Mouse (Mus musculus) monocyte, adult 2 months (primary cell): Measurements from ENCODE around the gene Nos1.
A peak's percentile ranks its signal among the peaks of the same experiment; 100 is the strongest.

Source experiments
- DNase-seq, 2 experiments: peaks; one replicate each; pipeline ENCODE4 v3.0.0; 2022; ENCODE audit warnings: low spot score in 2 of 2, low read depth in 1 of 2

Gene Nos1

DNA sequence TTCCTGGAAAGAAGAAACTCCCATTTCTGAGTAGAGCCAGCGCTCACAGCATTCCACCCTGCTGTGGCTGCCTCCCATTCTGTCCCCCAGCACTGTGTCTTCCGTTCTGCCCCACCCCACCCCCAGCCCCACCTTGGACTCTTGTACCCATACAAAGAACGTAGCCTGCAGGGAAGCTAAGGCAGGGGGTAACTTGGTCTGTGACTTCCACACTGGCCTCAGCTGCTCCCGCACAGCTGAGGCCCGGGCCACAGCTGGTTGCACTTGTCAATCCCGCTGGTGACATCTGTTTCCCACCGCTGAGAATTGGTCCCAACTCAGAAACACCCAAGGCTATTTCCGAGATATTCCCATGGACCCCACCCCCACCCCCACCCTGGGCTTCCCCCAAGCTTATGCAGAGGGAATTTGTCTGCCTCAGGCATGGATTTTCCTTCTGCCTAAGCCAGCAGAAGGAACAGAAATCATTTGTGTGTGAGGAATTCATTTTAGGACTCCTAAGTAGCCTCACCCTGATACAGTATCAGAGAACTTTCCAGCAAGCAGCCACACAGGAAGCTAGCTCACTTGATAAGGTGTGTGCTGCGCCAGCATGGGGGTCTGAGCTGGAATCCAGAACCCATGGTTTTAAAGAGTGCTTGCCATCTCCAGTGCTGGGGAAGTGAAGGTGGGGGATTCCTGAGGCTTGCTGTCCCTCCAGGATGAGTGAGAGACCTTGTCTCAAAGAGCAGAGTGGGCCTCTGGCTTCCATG lies 117.4 kb downstream of the Nos1 start:
- no peak for DNase-seq

DNA sequence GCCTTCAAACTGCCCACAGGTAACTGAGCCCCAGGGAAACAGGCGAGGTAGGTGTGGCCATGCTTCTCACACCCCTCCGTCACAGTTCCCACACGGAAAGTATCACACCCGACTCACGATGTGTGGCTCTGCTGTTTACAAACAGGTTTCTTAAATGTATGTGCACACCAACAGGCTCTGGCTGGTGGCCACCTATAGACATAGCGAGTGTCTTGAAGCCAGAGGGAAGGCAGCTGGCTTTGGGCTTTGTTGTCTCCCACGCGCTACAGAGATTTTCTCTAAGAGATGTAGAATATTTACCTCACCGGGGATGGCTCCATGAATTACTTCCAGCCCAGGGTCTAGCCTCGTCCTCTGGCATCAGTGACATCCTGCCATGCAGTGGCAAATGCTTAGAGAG lies 118.5 kb downstream of the Nos1 start:
- no peak for DNase-seq

DNA sequence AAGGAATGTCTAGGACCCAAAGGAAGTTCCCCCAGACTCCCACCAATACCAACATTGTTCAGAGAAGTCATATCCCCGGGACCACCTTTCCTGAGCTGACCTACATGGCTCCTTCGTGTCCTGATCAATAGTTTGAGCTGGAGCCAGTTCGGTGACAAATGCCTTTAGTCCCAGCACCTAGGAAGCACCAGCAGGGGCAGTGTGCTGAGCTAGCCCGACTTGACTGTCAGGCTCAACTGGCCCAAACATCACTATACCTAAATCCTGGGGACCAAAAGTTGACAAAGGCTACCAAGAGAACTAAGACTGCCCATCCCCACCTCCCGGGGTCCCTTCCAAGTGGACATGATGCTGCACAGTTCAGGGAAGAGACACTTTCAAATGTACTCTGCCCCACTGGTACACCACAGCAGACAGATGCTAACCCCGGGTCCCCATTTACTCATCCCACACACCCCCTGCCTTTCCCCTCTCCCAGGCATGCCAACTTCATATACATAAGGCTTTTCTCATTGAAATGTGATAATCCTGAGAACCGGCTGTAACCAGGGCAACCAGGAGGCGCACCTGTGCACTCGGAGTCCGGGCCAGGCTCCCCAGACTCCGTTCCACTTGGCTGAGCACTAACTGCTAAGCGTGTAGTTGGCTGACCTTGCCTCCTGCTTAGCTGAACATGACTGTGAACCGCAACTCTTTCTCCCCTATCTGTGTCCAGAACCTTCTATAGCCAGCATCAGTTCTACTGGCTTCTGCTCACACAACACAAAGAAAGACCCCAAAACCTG lies 120.3 kb downstream of the Nos1 start:
- DNase-seq: no peak

DNA sequence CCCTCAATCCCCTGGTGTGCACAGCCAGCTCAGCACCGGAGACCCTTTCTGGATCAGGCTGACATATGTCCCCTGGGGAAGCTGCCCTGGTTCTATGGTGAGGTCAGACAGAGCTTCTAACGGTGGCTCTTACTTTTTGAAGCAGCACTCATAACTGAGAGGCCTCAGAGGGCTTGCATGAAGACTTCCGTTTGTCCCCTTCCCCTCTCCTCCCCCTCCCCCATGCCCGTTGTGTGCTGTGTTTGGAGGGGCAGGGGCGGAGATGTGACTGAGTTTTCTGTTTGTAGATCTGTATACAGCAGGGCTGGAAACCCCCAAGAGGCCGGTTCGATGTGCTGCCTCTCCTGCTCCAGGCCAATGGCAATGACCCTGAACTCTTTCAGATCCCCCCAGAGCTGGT lies 122.7 kb downstream of the Nos1 start:
- DNase-seq: no peak

DNA sequence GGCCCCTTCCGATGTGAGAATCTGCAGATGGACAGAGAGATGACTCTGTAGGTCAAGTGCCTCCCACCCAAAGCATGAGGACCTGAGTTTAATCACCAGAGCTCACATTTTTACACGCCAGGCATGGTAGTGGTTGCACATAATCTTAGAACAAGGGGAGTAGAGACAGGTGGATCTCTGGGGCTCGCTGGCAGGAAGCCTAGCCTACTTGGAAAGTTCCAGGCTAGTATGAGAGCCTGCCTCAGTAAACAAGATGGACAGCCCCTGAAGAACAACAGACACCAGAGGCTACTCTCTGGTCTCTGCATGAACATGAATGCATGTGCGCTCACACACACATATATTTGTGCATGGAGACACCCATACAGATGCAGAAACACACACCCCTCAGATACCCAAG lies 124.9 kb downstream of the Nos1 start:
- DNase-seq: no peak

DNA sequence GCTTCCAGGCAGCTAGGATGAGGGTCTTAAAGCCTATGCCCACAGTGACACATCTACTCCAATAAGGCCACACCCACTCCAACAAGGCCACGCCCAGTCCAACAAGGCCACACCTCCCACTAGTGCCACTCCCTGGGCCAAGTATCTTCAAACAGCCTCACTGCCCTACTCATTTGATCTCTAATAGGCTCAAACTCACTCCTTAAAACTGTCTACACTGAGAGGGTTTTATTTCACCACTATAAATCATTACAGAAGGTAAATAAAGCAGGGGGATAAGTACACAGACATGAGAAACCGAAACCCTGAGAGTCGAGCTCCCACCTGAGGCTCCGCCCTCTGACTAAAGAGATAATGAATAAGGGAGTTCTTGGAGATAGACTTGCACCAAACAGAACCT lies 128.7 kb downstream of the Nos1 start:
- DNase-seq: no peak

DNA sequence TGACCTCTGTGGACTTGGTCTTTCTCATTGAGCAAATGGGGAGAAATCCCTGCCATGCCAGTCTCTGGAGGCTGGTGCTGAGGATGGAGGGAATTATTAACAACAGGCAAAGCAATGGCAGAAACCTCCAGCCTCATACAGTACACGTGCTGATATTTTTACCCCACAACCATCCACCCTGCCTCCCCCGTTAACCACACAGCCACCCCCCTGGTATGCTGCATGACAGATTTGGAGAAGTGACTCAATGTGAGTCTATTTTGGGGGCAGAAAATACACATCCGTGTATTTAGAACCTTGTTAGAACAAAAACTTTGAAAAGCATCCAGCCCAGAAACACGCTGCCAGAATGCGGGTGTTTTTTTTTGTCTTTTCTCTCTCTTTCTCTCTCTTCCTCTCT lies 135.5 kb downstream of the Nos1 start:
- DNase-seq: no peak

DNA sequence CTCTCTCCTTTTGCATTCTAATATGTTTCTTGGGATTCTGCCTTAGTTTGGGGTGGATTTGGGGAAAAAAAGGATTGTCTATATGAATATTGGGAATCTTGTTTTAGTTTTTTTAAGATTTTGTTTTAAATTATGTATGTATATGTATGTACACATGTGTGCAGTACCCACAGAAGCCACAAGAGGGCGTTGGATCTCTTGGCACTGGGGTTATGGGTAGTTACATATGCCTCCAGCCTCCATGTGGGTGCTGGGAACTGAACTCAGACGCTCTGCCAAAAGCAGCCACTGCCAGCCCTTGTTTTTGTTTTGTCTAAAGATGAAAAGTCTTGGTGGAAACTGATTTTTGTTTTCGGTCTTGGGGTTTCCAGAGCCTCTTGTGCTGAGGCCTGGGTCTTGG lies 136.1 kb downstream of the Nos1 start:
- no peak for DNase-seq

DNA sequence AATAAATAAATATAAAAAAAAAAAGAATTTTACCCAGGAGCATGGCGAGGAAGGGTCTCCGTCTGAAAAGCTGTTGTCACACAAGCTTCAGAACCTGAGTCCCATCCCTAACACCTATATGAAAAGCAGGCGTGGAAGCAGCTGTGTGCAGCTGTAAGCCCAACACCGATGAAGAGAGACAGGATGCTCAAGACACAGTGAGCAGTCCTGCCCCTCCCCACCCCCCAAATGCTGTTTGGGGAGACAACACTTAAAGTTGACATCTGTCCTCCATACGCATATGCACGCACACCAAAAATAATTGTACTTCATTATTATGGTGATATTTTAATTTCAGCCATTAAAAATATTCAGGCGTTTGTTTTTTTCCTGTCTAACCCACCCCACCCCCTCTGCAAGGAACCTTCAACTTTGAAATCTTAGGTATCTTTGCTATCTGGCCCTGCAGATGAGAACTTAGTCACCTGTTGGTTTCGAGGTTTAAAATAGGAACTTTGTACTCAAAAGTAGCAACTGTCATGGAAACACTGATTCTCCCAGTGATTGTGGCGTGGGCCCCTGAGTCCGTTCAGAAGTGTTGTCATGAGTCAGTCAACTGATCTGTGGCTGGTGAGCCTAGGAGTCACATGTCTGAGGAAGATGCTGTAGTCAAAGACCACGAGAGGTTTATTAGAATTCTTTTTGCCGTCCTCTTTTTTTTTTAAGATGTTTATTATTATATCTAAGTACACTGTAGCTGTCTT lies 141.1 kb downstream of the Nos1 start:
- DNase-seq: no peak

DNA sequence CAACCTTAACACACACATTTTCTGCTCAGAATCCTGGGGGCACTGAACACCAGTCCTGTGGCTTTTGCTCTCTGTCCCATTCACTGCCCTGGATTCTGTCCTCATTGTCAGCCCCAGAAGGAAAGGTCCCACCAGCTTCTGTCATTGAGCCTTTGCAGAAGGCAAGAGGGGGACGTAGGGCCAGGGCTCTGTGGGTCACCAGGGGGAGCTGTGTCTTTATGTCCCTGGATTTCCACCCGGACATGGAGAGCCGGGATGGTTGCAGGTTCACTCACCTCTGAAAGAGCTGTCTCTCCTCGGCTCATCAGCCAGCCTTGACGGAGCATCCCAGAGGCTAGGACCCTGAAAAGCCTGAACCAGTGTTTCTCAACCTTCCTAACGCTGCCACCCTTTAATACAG lies 142.9 kb downstream of the Nos1 start:
- DNase-seq: no peak

DNA sequence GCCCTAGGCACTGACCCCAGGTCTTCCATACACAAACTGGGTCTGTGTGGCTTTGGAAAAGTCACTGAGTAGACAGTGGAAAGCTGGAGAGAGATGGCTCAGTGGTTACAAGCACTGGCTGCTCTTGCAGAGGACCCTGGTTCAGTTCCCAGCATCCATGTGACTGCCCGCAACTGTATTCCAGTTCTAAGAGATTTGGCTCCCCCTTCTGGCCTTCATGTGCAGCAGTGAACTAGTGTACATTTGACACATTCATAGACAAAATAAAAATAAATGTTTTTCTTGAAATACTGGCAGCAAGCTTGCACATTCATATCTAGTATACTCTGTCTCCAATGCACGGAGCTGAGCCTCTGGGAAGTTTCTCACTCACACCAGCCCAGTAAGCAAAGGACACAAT lies 147.7 kb downstream of the Nos1 start:
- no peak for DNase-seq

DNA sequence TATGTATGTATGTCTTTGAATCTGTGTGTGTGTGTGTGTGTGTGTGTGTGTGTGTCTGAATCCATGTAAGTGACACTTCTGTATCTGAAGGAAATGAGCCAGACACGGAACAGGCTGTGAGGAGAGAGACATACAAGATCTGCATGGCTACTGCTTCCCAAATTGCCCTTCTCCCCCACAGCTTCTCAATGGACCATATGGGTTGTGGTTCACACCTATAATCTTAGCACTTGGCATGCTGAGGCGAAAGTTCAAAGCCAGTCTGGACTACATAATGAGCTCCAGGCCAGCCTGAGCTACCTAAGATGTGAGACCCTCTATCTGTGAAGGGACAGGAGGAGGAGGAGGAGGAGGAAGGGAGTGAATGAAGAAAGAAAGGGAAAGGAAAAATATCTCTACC lies 151.4 kb downstream of the Nos1 start:
- no peak for DNase-seq

DNA sequence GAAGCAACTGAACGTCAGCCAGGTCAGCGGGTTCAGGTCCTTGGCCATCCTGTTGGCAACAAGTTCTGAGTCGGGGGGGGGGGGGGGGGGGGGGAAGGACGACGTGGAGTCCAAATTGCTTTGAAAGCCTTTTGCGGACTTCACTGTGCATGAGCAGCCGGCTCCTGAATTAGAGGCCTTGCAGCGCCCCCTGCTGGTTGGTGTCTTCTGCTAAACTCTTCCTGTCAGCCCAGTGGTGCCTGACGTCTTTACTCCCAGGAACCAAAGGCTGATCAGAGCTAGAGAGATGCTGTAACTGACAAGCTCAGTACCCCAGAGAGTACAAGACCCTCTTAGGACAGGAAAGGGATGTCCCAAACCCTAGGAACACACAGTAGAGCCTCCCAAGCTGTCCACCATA lies 152.0 kb downstream of the Nos1 start:
- DNase-seq: peak in 1 of 2 experiments; percentile 22

DNA sequence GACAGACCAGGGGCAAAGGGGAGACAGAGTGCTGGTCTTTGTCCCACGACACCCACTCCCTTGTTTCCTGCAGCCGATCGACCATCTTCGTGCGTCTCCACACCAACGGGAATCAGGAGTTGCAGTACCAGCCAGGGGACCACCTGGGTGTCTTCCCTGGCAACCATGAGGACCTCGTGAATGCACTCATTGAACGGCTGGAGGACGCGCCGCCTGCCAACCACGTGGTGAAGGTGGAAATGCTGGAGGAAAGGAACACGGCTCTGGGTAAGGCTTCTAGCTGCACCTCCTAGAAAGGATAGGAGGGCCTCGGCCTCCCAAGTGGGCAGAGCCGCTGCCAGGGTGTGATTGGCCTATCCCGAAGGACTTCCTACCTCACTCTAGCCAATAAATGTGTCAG lies 155.5 kb downstream of the Nos1 start:
- no peak for DNase-seq

DNA sequence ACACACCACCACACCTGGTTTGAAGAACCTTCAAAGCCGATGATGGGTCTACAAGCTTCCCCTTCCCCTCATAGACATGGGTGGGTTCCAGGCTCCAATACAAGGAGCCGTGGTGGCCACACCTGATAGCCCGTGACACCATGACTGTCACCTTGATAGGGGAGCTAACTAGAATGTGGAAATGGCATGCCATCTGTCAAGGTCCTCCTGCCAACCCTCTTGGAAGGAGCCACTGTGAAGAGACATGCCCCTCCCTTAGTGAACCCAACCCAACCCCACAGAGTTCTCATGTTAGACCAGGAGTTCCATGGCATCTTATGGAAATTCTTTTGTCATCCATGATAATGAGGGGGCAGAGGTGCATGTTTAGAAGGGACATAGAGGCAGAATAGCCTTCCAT lies 156.4 kb downstream of the Nos1 start:
- no peak for DNase-seq

DNA sequence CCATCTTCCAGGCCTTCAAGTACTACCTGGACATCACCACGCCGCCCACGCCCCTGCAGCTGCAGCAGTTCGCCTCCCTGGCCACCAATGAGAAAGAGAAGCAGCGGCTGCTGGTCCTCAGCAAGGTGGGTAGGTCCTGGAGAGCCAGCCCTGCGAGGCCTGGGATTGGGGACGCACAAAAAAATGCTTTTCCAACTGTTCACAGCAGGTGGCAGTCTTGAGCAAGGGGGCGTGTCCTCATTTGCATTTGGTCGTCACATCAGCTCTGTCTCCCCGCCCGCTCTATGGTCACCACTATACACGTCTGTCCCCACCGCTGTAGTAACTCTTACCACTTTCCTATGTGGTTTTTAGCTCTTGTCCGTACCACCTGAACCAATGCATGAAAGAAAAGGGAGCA lies 157.3 kb downstream of the Nos1 start:
- peak in 1 of 2 experiments; percentile 20 for DNase-seq

DNA sequence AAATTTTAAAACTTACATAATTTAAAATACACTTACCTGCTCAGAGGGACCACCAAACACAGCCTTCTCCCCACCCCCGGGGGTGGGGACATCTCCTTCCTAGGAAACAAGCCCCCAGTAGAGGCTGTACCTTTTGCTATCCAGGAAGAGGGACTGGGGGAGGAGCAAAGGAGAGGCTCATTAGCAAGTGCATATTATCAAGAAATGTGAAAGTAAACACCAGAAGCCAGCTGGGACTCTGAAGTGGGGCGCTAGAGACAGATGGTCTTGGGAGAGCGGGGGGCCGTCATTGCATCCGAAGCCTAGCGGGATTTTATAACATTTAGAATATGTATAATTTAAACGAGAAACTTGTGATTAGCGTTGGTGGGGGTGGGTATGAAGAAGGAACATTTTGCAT lies 158.6 kb downstream of the Nos1 start:
- DNase-seq: no peak

DNA sequence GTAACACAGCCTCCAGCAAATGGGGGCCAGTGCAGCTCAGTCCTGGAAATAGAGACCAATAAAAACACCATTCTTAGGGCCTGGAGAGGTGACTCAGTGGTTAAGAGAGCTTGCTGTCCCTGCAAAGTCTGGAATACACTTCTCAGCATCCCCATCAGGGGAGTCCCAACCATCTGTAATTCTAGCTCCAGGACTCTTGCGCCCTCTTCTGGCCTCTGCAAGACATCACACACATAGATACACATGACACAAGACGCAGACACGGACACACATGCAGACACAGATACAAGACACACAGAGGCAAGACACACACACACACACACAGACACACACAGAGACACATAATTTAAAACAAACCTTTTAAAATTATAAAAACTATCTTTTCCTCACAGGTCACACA lies 160.7 kb downstream of the Nos1 start:
- no peak for DNase-seq

DNA sequence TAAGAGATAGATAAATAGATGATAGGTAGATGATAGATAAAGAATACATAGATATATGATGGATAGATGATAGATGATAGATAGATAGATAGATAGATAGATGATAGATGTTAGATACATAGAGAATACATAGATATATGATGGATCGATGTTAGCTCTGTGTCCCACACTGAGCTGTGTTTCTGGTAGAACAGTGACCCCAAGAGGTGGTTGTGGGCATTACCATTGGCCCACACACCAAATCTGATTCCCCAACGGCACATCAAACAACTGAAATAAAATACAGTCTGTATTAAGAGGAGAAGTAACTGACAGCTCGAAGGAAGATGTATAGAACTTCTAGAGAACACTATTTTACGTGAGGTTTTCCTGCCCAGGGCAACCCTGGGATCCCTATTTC lies 165.8 kb downstream of the Nos1 start:
- DNase-seq: no peak

DNA sequence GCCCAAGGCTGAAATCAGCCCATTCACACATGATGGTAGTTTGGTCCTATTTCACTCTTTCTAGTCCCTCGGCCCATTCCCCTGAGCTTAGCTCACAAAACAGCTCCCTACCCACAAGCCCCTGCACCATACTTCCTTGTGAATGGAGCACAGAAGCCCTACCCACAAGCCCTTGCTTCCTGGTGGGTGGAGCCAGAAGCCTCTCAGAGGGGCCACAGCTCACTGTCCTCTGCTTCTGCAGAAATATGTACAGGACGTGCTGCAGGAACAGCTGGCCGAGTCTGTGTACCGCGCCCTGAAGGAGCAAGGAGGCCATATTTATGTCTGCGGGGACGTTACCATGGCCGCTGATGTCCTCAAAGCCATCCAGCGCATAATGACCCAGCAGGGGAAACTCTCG lies 168.6 kb downstream of the Nos1 start:
- DNase-seq: no peak

DNA sequence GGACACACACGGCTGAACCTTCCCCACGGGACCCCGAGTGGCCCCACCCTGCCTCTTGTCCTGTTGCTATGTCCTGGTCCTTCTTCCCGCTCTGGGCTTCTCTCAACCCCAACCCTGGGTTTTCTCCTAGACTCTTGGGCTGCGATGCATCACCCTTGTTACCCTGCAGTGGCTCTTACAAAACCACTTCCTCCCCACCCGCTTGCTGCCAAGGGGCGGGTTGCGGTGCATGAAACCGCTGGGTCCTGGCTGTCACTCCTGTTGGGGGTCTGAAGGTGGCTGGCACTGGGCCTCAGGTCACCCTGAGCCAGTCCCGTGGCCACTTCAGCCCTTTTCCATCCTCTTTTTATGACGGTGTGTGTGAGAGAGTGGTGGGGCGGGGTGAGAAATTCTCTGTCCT lies 173.1 kb downstream of the Nos1 start:
- DNase-seq: no peak

DNA sequence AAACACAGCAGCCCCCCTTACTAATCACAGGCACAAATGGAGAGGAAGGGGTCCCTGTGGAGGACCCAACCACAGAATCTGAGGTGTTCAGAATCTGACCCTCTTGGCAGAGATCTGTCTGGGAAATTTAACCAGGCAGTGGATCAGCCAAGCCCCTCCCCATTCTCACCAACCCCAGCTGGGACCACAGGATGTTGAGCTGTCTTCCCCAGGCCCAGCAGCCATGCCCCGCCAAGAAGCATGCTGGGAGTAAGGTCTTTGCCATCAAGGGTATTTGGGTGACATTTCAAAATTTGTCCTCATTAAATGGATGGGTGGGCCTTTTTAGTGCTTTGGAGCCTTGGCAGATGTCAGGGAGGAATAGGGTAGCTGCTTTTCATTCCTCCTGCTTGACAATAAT lies 173.6 kb downstream of the Nos1 start:
- DNase-seq: no peak
